8 mouse cellular contexts compared by ENCODE assay signal in genomic region chr4:156234701-156235213, GRCm38 (mm10). TPM values are rescaled to one million over a fixed set of nuclear protein-coding genes. Genes with fewer than 3 reads are reported as not detected.
DNase-seq lines count a peak whose midpoint lies in the region; ATAC-seq lines count a peak whose summit lies in the region.

Plekhn1 (minus strand) TSS chr4:156234857.

- H3K4me3 ChIP-seq in hindbrain, embryonic 12.5 days: peak within 1 kb of the TSS; percentile 75

- H3K27me3 ChIP-seq in hindbrain, embryonic 12.5 days: no peaks in the 10 kb centered on the region

- peak; percentile 65 for ATAC-seq in hindbrain, embryonic 12.5 days (ENCODE audit: low FRiP score)

- H3K4me1 ChIP-seq in hindbrain, embryonic 12.5 days: peaks cover 21% of the 10 kb centered on the region

- peak within 1 kb of the TSS; percentile 85 for H3K4me2 ChIP-seq in hindbrain, embryonic 12.5 days (replicated peaks)

- peak within 1 kb of the TSS; percentile 91 for H3K27ac ChIP-seq in hindbrain, embryonic 12.5 days

- under 1% methylated on average over 38 of the region's 48 CpGs for WGBS in hindbrain, embryonic 12.5 days

- H3K9ac ChIP-seq in hindbrain, embryonic 12.5 days: peak within 1 kb of the TSS; percentile 81

- H3K36me3 ChIP-seq in hindbrain, embryonic 12.5 days: peaks cover 50% of the 10 kb centered on the region

- peak; percentile 73 for DNase-seq in R1 (ENCODE audit: low read depth, low spot score)
- peak; percentile 91 to 92 for DNase-seq in cerebellum, postnatal 10 days
- peak; percentile 48 to 49 for DNase-seq in frontal cortex, postnatal 25 days (ENCODE audit: low spot score in 2 of 2)
- DNase-seq in layer of hippocampus, postnatal 25 days (ENCODE audit: extremely low spot score in 1 of 2, low spot score in 1 of 2): peak; percentile 65 to 69
- DNase-seq in lung, postnatal 36 days: peak; percentile 78
- DNase-seq in retina, postnatal 1 day: peak; percentile 88
- peak; percentile 84 for DNase-seq in thymus, postnatal 4 days

- no peaks in the 10 kb centered on the region for H3K9me3 ChIP-seq in hindbrain, embryonic 12.5 days (replicated peaks)

RNA-seq across cellular contexts. Expression of gene Plekhn1, which starts in this region (rescaled TPM):
- polyA plus RNA-seq in hindbrain, embryonic 12.5 days (2016; fragmentation: Nextera tagmentation; extraction: Ambion mirVana): 29.0 and 30.5 TPM in 2 replicates
- total RNA-seq in layer of hippocampus, postnatal 25 days (2021): 10 to 100 TPM; 37.9 to 45.9 TPM

Comparison
In these comparisons a context has a peak if more than half of its experiments do, and no peak if none do; other contexts are left out.
1. Peak in every context shown above with its lines: DNase-seq, ATAC-seq, H3K4me3 ChIP-seq and H3K27ac ChIP-seq.